Mouse (Mus musculus) forebrain, embryonic 12.5 days (tissue): ENCODE measurements around the gene Smurf2. TPM values are rescaled to one million over a fixed set of nuclear protein-coding genes. Genes with fewer than 3 reads are reported as not detected.
A peak's percentile ranks its signal among the peaks of the same experiment; 100 is the strongest.

ENCODE experiments used
- ATAC-seq: fragments of 200-750 bp; cut with Nextera tagmentation; 2 replicates; pipeline ENCODE4 v1.8.0; 2017; ENCODE audit warnings: moderate TSS enrichment; ENCODE audit not compliant: low FRiP score
- H3K27ac ChIP-seq: fragments of 300-500 bp; sonication (generic); 2 replicates; pipeline ENCODE4 v1.5.1; 2016; ENCODE audit warnings: mild to moderate bottlenecking
- H3K27me3 ChIP-seq: fragments of 300-500 bp; sonication (generic); 2 replicates; pipeline ENCODE4 v1.6.1; 2016; ENCODE audit warnings: mild to moderate bottlenecking
- H3K36me3 ChIP-seq: fragments of 300-500 bp; sonication (generic); replicated peaks from 2 replicates; pipeline ENCODE4 v1.6.1; 2016; ENCODE audit warnings: mild to moderate bottlenecking
- H3K4me1 ChIP-seq: fragments of 300-500 bp; sonication (generic); 2 replicates; pipeline ENCODE4 v1.6.1; 2016
- H3K4me2 ChIP-seq: fragments of 300-500 bp; sonication (generic); 2 replicates; pipeline ENCODE4 v1.6.1; 2016; ENCODE audit warnings: mild to moderate bottlenecking, moderate library complexity
- H3K4me3 ChIP-seq: fragments of 300-500 bp; sonication (generic); replicated peaks from 2 replicates; pipeline ENCODE4 v1.5.1; 2016; ENCODE audit warnings: mild to moderate bottlenecking
- H3K9ac ChIP-seq: fragments of 300-500 bp; sonication (generic); 2 replicates; pipeline ENCODE4 v1.6.1; 2016; ENCODE audit warnings: mild to moderate bottlenecking
- H3K9me3 ChIP-seq: fragments of 300-500 bp; sonication (generic); 2 replicates; pipeline ENCODE4 v1.6.1; 2016
- WGBS: fragments of 180-500 bp; shearing (Covaris S2); methylation state at CpG from one replicate; pipeline ENCODE4 v1.1.7; 2016; 5-methylcytosine and 5-hydroxymethylcytosine counted together
- polyA plus RNA-seq: library from polyadenylated mRNA; unstranded; fragments of >200 nt; fragmentation: Nextera tagmentation; extraction: Ambion mirVana; gene quantifications from 2 replicates; pipeline ENCODE4 v1.2.1, GENCODE M21; 2016

The Smurf2 gene
- polyA plus RNA-seq, 1 experiment from 2014 or later: 18.3 TPM

DNA sequence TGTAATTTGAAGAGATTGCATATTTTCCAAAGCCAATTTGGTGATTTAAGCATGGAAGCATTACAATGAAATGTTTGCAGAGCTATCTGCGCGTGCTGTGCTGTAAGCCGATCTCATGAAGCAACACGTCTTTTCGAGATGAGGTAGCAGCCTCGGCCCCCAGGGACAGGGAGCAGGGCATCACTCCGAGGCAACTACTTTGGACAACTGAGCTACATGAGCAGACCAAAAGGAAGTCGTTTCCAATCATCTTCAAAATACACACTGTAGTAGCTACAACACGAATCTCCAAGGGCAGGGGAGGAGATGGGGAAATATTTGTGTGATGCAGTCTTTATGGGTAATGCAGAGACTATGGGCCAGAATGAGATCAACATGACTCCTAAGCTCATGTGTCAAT lies 9.9 kb upstream of the Smurf2 start:
- 91% methylated on average over 9 of the region's 9 CpGs for WGBS
- Histone ChIP-seq H3K27ac (no peak overlapping the region), H3K9me3 (0 out of 2 replicates have a peak, but pooled peaks cover 5% of the 10 kb centered on the region), H3K27me3 (no peaks in the 10 kb centered on the region), H3K4me1 (no peaks in the 10 kb centered on the region), H3K36me3 (no peaks in the 10 kb centered on the region), H3K9ac (no peak overlapping the region), H3K4me2 (no peak overlapping the region), H3K4me3 (no peak overlapping the region)
- no peak for ATAC-seq

DNA sequence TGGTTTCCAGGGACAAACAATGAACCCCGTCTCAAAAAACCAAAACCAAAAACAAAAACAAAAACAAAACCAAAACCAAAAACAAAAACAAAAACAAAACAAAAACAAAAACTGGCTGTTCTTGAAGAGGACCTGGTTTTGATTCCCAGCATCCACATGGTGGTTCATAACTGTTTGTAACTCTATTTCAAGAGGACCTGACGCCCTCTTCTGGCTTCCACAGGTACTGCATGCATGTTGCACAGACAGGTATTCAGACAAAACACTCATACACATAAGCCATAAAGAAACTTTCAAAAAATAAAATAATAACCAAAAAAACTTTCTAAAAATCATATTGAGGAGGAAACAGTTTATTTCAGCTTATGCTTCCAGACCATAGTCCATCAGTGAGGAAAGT lies 8.4 kb upstream of the Smurf2 start:
- WGBS: 66% methylated on average over 2 of the region's 2 CpGs
- H3K4me3 ChIP-seq: no peak overlapping the region
- H3K9me3 ChIP-seq: 0 out of 2 replicates have a peak, but pooled peaks cover 5% of the 10 kb centered on the region
- H3K27me3 ChIP-seq: no peaks in the 10 kb centered on the region
- H3K27ac ChIP-seq: no peak overlapping the region
- H3K9ac ChIP-seq: no peak overlapping the region
- no peak overlapping the region for H3K4me2 ChIP-seq
- ATAC-seq: no peak
- H3K4me1 ChIP-seq: no peaks in the 10 kb centered on the region
- no peaks in the 10 kb centered on the region for H3K36me3 ChIP-seq

DNA sequence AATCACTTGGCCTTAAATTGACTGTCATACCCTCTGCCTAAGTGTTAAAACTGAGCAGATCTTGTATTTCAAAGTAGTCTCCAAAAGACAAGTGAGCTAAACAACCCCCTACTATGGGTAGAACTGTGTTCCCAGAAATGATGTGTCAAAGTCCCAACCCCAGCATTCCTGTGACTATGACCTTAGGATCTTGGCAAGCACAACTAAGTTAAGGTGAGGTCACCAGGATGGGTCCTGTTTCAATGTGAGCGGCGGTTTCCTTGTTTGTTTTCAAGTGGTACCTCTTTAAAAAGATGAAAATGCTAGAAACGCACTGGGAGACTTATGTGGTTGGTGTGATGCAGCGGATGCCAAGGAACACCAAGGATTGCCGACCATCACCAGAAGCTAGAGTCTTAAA lies 7.4 kb upstream of the Smurf2 start:
- Histone ChIP-seq H3K4me3 (no peak overlapping the region), H3K36me3 (no peaks in the 10 kb centered on the region), H3K9ac (no peak overlapping the region), H3K9me3 (0 out of 2 replicates have a peak, but pooled peaks cover 5% of the 10 kb centered on the region), H3K27ac (no peak overlapping the region), H3K4me2 (no peak overlapping the region), H3K27me3 (no peaks in the 10 kb centered on the region), H3K4me1 (no peaks in the 10 kb centered on the region)
- WGBS: 94% methylated on average over 5 of the region's 5 CpGs
- ATAC-seq: no peak

DNA sequence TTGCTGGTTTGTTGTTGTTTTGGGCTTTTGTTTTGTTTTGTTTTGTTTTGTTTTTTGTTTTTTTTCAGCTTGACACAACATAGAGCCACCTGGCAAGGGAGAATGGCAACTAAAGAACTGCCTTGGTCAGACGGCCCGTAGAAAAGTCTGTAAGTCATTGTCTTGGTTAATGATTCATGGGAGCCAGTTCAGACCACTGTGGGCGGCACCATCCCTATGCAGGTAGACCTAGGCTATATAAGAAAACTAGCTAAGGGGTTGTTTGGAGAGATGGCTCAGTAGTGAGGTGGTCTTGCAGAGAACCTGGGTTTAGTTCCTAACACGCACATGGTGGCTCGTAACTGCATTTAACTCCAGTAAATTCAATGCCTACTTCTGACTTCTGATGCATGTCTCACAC lies 6.7 kb upstream of the Smurf2 start:
- no peak overlapping the region for H3K27ac ChIP-seq
- H3K27me3 ChIP-seq: no peaks in the 10 kb centered on the region
- no peaks in the 10 kb centered on the region for H3K36me3 ChIP-seq
- no peak overlapping the region for H3K9ac ChIP-seq
- no peak overlapping the region for H3K4me2 ChIP-seq
- no peak for ATAC-seq
- no peak overlapping the region for H3K4me3 ChIP-seq
- no peaks in the 10 kb centered on the region for H3K4me1 ChIP-seq
- 0 out of 2 replicates have a peak, but pooled peaks cover 5% of the 10 kb centered on the region for H3K9me3 ChIP-seq
- 91% methylated on average over 5 of the region's 5 CpGs for WGBS

DNA sequence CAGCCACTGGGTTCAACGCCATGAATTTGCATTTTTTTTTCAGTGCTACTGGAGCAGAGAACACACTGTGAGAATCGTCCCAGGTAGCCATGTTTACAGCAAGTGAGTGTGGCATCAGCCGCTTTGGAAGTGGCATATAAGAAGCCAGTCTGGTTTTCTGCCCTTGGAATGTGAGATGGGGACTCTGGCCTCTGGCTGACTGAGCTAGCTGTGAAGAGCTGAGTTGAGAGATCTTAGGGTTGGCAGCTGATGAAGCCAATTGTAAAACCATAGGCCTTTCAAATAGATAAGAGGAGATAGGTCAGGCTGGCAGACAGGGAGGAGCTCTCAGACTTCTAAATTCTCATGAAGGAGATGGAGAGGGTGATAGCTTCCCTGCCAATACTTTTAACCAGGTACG lies 6.2 kb upstream of the Smurf2 start:
- no peaks in the 10 kb centered on the region for H3K36me3 ChIP-seq
- no peaks in the 10 kb centered on the region for H3K27me3 ChIP-seq
- H3K9ac ChIP-seq: no peak overlapping the region
- WGBS: 87% methylated on average over 4 of the region's 4 CpGs
- ATAC-seq: no peak
- H3K9me3 ChIP-seq: 0 out of 2 replicates have a peak, but pooled peaks cover 5% of the 10 kb centered on the region
- H3K4me2 ChIP-seq: no peak overlapping the region
- H3K4me3 ChIP-seq: no peak overlapping the region
- H3K4me1 ChIP-seq: no peaks in the 10 kb centered on the region
- no peak overlapping the region for H3K27ac ChIP-seq

DNA sequence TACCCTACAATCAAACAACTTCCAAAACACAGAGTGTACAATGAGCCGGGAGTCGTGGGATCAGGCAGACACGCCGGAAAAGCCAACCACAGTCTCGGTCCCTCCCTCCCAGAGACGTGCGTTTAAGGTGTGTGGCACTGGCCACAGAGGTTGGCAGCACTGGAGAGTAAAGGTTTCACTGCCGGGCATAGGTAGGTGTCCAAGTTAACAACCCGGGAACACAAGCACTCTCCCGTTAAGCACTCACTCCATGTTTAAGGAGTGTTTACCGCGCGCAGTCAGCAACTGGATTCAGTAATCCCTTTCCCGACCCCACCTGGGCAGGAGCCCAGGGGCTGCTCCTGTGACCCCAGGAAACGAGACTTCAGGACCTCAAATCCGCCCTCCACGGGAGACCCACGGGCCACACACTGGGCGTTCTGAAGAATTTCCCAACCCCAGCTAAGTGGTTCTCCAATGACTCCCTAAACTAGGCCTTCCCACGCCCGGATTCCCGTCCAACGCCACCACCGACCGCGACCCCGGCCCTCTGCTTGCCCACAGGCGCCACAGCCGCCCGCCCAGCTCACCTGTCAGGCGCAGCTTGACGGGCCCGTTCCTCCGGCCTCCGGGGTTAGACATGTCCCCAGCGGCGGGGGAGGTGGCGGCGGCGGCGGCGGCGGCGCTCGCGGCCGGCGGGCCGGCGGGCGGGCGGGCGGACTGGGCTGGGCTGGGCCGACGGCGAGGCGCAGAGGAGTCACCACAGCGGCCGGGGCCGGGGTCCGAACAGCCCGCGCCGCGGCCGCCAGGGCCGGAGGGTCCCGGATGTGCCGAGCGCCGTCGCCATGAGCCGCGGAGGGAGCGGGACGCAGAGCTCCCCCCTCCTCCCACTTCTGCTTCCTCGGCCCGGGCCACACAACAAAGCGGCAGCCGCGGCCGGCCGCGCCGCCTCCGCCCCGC lies 634 bp downstream of the Smurf2 start:
- no peaks in the 10 kb centered on the region for H3K9me3 ChIP-seq
- H3K27me3 ChIP-seq: no peaks in the 10 kb centered on the region
- H3K36me3 ChIP-seq: no peaks in the 10 kb centered on the region
- peak overlapping the region; percentile 93 for H3K4me3 ChIP-seq
- peak overlapping the region; percentile 93 for H3K4me2 ChIP-seq
- under 1% methylated on average over 59 of the region's 87 CpGs for WGBS
- H3K4me1 ChIP-seq: peaks cover 27% of the 10 kb centered on the region
- peak overlapping the region; percentile 98 for H3K9ac ChIP-seq
- peak; percentile 92 for ATAC-seq
- H3K27ac ChIP-seq: peak overlapping the region; percentile 98

DNA sequence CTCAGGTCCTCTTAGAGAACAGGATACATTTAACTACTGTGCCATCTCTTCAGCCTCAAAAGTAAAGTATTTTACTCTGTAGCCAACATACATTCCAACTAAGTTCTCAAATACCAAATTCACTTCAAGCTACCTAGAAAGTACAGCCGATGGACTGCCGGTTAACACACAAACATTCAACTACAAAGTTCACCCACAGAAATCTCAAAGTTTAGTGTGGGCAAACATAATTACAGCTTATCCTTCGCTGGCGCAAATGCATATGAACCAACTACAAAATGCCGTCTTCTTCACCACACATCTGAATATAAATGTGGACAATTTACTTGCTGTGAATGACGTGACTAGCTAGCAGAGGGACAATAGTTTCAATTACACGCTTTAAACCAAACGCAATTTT lies 1.6 kb downstream of the Smurf2 start:
- WGBS: 21% methylated on average over 8 of the region's 8 CpGs
- H3K9me3 ChIP-seq: no peaks in the 10 kb centered on the region

DNA sequence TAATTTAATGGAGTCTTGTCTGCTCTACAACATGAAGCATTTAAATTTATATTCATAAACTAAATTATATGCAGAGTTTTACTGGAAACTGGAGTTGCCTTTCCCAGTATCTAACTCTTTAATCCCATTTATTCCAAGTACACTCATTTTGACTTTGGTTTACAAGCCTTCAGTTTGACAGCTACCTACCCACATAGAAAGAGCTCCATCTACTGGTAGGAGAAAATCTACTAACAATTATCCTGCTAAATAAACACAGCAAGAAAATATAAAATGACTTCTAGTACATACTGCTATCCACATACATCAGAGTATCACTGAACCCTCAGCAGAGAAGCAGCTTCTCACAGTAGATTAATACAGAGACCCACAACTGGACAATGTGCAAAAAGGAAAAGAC lies 9.3 kb downstream of the Smurf2 start:
- Histone ChIP-seq H3K4me3 (no peak overlapping the region), H3K4me2 (no peak overlapping the region), H3K27ac (no peak overlapping the region), H3K4me1 (no peaks in the 10 kb centered on the region), H3K9ac (no peak overlapping the region), H3K36me3 (no peaks in the 10 kb centered on the region), H3K9me3 (no peaks in the 10 kb centered on the region), H3K27me3 (no peaks in the 10 kb centered on the region)
- ATAC-seq: no peak

More for the DNA sequence above, 1.6 kb downstream of the Smurf2 start:
- H3K36me3 ChIP-seq: no peaks in the 10 kb centered on the region
- H3K4me3 ChIP-seq: peak overlapping the region; percentile 93
- peak overlapping the region; percentile 98 for H3K9ac ChIP-seq
- no peaks in the 10 kb centered on the region for H3K27me3 ChIP-seq
- H3K27ac ChIP-seq: no peak overlapping the region
- H3K4me2 ChIP-seq: peak overlapping the region; percentile 93
- ATAC-seq: no peak
- peaks cover 27% of the 10 kb centered on the region for H3K4me1 ChIP-seq

DNA sequence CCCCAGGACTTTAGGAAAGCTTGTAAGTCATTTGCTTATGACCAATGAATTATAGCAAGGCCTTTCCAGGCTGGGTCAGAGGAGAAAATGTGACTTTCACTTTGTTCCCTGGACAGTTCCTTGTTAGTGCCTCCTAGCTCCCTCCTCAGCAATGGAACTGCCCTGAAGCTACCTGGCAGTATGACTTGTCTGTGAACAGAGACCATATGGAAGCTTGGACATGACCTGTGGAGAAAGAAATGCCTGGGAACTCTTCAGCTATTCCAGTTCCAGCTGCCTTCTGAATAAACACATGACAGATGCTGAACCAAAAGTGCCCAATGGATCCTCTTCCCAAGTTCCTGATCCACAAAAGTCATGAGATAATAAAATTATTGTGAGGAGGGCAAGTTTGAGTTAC lies 12.5 kb downstream of the Smurf2 start:
- ATAC-seq: no peak
- Histone ChIP-seq H3K9me3 (no peaks in the 10 kb centered on the region), H3K27ac (no peak overlapping the region)

DNA sequence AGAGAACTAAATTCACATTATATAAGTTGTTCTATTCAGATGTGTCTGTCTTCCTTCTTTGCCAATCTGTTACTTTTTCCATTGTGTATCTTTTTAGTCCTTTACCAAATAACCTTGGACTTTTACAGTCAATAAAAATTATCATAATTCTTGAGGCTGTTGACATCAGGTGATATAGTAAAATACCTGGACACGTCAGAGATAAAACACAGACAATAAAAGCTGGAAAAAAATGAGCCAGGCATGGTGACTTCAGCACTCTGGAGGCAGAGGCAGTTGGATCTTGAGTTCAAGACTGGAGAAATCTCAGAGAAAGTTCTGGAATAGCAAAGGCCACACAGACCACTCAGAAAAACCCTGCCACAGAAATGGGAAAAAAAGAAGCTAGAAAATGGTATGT lies 13.3 kb downstream of the Smurf2 start:
- Histone ChIP-seq H3K4me3 (no peak overlapping the region), H3K4me1 (no peaks in the 10 kb centered on the region), H3K27ac (no peak overlapping the region), H3K9ac (no peak overlapping the region), H3K4me2 (no peak overlapping the region), H3K36me3 (no peaks in the 10 kb centered on the region), H3K9me3 (no peaks in the 10 kb centered on the region), H3K27me3 (no peaks in the 10 kb centered on the region)
- no peak for ATAC-seq
- whole genome bisulfite sequencing: 89% methylated on average over 1 of the region's 1 CpGs

More for the DNA sequence above, 12.5 kb downstream of the Smurf2 start:
- H3K9ac ChIP-seq: no peak overlapping the region
- H3K36me3 ChIP-seq: no peaks in the 10 kb centered on the region
- no peak overlapping the region for H3K4me2 ChIP-seq
- no peaks in the 10 kb centered on the region for H3K4me1 ChIP-seq
- no peak overlapping the region for H3K4me3 ChIP-seq
- no peaks in the 10 kb centered on the region for H3K27me3 ChIP-seq

DNA sequence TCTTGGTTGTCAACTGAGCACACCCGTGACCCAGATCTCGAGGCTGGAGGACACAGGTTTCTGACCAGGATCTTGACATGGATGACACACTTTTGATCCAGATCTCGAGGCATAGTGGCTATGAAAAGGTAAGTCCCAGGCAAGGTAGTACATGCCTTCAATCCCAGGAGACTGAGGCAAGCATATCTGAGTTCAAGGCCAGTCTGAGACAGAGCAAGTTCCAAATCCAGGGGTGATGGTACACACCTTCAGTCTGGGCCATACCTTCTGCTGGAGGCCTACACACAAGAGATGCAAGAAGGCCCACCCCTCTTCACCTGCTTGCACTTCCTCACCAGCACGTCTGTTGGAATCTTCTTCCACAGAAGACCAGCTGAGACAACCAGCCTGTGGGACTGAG lies 14.8 kb downstream of the Smurf2 start:
- WGBS: 92% methylated on average over 4 of the region's 4 CpGs
- Histone ChIP-seq H3K9me3 (no peaks in the 10 kb centered on the region), H3K4me3 (no peak overlapping the region), H3K27ac (no peak overlapping the region), H3K9ac (no peak overlapping the region), H3K4me2 (no peak overlapping the region), H3K27me3 (no peaks in the 10 kb centered on the region), H3K36me3 (no peaks in the 10 kb centered on the region), H3K4me1 (no peaks in the 10 kb centered on the region)
- no peak for ATAC-seq

DNA sequence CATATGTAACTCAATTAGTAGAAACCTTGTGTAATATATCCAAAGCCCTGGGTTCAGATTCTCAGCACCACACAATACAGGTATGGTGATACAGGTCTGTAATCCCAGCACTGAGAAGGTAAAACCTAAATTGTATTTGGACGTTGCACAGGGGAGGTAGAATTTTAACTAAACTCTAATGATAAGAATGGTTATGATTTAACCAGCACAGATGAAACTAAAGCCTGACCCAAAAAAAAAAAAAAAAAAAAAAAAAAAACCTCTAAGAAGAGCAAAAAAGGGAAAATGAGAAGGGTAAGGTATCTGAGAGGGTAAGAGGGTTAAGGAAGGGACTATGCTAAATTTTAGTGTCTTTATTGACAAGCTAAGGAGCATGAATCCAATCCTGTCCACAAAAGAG lies 20.7 kb downstream of the Smurf2 start:
- H3K27me3 ChIP-seq: no peaks in the 10 kb centered on the region
- H3K9ac ChIP-seq: no peak overlapping the region
- H3K36me3 ChIP-seq: no peaks in the 10 kb centered on the region
- ATAC-seq: no peak
- WGBS: 81% methylated on average over 1 of the region's 1 CpGs
- no peak overlapping the region for H3K4me3 ChIP-seq
- no peaks in the 10 kb centered on the region for H3K4me1 ChIP-seq
- no peak overlapping the region for H3K27ac ChIP-seq
- H3K9me3 ChIP-seq: no peaks in the 10 kb centered on the region
- H3K4me2 ChIP-seq: no peak overlapping the region

DNA sequence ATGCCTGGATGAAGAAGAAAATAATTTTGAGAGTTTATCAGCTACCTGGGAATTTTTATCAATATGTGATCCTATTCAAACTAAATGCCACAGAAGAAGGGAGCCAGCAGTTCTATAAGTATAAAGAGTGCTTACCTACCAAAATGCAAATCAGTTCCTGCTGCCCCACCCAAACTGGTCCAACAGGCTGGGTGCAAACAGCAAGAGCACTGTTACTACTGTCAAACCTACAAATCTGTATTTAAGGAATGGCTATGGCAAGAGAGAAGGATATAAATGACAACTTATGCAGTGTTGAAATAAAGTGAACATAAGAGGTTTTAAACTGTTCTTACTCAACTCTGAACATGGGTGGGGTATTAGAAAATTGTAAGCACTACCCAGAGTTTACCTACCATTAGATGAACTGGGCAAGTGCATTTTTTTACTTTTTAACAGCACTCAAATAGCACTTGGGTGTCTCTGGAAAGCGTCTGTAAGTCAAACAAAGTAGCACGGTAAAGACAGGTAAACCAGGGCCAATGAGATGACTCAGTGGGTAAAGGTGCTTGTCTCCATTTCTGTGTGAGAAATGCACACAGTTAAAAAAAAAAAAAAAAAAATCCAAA lies 23.9 kb downstream of the Smurf2 start:
- WGBS: 98% methylated on average over 2 of the region's 2 CpGs
- H3K4me3 ChIP-seq: no peak overlapping the region
- H3K9ac ChIP-seq: no peak overlapping the region

More for the DNA sequence above, 23.9 kb downstream of the Smurf2 start:
- Histone ChIP-seq H3K9me3 (no peaks in the 10 kb centered on the region), H3K27ac (no peak overlapping the region), H3K36me3 (no peaks in the 10 kb centered on the region), H3K27me3 (no peaks in the 10 kb centered on the region), H3K4me2 (no peak overlapping the region), H3K4me1 (no peaks in the 10 kb centered on the region)
- no peak for ATAC-seq
